Mouse (Mus musculus) right cerebral cortex, postnatal 4 days (tissue): ENCODE measurements around the gene Medag.
A peak's percentile ranks its signal among the peaks of the same experiment; 100 is the strongest.

Experiments
- DNase-seq: peaks from one replicate; pipeline ENCODE4 v3.0.0-alpha.2; 2022

The Medag gene

DNA sequence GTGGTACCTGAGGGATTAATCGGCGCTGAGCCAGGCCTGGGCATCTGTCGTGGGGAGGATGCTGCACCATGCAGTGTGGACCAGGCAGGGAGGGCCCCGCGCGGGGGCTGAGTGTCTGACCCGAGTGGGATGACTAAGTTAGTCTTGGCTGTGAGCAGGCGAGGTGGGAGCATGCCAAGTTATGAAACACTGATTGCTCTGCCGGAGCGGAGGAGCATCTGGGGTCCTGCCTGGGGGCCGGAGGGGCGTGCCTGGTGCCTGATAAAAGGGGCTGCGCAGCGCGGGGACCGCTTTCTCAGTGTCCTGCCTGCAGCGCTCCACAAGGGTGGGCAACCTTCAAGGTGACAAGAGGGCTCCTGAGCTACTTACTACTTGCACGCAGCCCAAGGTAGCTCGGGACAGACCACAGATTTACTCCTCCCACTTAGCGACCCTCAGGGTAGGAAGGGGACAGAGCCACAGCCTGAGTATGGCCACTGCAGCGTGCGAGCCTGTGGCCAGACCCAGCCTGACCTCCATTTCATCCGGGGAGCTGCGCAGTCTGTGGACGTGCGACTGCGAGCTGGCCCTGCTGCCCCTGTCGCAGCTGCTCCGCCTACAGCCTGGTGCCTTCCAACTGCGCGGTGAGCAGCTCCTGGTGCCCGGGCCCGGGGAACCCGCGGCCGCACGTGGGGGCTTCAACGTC is at the start of gene Medag:
Gene Medag (plus strand): TSS at position 241 of the 685 bp plus-strand sequence.
- peak; percentile 48 for DNase-seq

DNA sequence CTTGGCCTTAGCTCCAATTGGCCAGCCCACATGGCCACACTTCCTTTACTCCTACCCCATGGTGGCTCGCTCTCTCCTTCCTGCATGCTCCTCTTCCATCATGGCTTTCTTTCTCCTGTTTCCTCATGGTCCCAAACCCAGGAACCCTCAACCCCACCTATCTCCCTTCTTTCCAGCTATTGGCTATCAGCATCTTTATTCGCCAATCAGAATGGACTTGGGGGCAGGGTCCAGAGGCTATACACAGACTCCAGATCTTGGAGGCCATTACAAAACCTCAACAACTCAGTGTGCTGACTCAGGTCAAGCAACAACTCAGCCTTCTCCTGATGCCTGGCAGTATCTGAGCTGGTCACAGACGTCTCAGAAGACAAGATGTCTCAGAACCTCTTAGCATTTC is 48.9 kb upstream of the Medag start:
- no peak for DNase-seq

DNA sequence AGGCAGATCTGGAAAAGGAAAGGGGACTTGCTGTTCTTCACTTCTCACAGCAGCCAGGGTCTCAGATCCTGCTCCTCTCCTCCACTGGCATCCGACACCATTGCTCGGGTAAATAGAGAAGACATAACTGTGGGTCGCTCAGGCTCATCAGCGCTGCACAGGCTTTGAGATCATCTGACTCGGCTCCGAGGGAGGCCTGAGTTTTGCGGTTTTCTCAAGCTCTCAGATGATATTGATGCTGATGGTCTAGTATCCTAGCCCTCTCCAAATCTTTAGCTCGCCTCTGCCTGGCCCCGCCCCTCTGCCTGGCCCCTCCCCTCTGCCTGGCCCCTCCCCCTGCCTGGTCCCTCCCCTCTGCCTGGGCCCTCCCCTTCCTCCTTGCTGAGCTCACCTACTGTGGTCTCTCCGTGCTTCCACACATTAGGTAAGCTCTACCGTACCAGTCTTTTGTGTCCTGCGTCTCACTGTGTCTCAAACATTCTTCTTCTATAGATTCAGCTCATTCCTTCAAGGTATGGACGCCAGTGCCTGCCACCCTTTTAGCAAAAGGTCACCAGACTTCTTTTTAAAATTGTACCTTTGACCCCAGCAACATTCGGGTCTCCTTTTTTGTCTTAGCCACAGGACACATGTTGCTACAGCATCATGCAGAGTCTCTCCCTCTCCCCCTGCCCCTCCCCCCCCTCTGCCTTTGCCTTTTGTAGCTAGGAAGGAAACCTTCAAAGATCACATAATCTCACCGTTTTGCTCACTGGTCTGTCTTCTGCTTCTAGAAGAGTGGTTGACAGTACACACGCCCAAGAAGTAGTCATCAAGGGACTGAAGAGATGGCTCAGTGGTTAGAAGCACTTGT is 47.4 kb upstream of the Medag start:
- DNase-seq: no peak

DNA sequence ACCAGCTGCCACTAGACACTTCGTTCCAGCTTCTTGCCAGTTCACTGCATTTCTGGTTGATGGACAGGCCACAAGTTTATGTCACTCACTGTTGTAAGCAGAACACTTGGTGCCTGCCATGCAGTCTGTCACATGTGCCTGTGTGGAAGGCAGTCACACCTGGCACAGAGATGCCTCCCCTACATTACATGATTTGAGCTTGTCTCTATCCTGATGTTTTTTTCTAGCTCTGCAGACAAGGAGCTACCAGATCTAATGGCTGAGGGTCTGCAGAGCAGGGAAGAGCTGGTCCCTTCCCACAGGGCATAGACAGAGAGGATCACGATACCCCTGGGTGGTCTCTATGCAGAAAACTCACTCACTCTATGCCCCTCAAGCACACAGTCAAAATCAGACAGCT is 44.5 kb upstream of the Medag start:
- DNase-seq: no peak

DNA sequence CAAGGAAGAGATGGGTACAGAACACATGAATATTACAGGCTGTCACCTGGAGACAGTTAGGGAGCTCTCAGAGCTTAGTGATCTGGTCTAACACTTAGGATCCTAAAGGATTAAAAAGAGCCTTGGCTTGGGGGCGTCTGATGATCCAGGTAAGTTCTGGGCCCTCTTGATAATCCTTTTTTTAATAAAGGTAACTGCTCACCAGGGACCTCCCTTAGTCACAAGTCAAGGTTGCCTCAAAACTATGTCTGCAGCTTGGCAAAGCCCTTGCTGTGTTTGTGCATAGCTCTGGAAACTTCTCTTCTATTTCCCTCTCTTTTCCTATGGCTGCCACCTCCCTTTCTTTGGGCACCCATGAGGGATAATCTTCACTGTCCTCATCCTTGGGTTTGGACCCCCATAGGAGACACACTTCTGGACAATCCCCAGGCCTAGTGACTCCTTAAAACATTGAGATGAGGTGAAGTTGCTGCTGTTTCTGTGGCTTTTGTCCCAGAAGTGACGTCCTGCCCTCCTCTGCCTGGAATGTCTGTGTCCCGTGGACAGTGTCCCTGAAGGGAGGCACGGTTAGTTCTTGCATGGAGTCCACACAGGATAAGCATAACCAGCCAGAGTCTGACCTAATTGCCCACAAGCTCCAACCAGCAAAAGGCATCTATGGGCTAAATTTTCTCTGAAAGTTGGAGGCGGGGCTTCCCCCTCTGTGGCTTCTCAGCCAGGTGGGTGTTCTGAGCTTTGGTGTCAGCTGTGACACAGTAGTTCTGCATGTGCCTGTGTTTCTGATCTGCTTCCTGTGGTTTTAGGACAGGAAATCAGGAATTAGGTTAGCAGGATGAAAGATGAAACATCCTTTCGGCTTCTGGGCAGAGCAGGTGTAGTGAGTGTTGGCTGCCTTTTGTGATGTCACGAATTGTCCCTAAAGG is 43.7 kb upstream of the Medag start:
- DNase-seq: no peak

DNA sequence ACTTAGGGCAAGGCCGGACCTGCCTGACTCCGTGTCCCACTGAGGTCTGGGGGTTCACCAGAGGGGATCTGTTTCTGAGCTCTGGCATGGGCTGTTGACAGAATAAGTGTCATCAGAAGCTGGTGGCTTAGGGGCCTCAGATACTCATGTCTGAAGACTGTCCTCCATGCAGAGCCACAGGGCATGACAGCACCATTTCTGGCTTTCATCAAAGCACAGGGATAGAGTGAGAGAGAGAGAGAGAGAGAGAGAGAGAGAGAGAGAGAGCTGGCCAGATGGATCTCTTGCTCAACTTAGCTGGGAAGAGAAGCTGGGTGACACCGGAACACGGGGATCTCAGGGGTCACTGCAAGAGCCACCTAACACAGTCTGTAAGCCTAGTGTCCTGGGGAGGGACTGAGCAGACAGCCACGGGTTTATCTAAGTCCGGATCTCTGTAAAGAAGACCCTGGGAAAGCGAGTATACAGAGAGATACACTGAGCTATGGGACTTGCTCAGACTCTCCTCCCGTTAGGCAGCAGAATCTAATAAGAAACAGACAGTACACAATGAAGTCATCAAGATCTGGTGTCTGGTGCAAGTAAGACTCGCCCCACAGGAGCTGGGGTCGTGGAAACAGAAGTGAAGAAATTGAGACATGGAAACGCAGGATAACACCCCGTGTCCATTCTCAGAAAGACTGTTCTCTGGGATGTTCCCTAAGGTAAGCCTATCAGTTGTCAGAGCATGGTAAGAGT is 42.8 kb upstream of the Medag start:
- DNase-seq: no peak

DNA sequence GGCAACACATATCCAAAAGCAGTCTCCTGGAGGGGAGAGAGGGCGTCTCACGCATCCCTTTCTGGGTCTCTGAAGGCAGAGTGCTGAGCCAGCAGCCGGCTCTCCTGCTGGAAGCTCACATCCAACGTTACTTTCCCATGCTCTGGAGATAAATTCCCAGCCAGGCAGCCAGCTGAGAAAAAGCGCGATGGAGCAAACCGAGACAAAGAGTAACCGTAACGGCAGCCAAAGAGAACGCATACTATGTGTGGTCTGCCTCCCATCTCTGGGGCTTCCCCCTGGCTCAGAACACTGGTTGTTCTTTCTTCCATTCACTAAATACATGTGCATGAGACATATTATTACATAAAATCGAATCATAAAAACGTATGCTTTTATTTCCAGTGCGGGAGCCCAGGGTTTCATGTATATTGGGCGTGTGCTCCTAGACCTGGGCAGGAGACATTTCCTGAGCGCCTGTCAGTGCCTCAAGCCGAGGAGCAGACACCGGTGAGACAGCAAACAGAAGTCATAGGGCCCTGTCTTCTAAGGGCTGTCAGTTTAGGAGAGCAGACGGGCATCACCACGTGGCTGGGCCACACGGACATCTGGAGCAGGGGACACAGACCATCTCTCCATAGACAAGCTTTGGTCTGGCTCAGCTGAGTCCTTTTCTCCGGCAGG is 42.0 kb upstream of the Medag start:
- no peak for DNase-seq

DNA sequence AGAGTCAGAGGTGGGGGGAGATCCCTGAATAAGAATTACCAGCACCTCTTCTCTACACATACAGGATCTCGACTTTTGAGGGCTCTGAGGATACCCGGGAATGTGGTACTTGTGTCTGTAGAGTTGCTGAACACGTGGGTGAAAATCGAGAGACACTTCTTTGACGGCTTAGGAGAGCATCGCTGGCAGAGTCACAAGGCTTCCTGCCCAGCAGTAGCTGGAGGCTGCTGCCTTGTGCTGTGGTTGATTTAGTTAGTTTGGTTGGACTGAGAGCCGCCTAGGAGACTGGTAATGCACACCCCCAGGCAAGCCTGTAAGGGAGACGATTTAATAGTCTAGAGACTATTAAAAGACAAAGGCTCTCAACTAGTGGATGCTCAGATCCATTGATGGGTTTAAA is 39.5 kb upstream of the Medag start:
- no peak for DNase-seq

DNA sequence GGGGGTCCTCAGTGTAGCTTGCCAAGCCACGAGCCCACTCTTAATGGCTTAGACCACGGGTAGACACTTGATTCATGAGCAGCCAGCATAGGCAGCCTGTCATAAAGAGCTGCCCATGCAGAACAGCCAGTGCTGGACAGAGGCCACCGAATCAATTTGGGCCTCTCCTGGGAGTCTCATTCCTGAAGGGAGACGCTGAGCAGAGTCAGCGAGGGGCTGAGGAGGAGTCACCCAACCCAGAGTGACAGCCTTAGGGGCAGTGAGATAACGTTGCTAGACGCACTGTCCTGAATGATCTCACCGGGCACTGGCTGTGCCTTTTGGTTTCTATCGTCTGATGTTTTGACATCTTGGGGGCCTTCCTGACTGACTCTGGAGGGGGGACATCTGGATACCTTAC is 38.3 kb upstream of the Medag start:
- DNase-seq: no peak

DNA sequence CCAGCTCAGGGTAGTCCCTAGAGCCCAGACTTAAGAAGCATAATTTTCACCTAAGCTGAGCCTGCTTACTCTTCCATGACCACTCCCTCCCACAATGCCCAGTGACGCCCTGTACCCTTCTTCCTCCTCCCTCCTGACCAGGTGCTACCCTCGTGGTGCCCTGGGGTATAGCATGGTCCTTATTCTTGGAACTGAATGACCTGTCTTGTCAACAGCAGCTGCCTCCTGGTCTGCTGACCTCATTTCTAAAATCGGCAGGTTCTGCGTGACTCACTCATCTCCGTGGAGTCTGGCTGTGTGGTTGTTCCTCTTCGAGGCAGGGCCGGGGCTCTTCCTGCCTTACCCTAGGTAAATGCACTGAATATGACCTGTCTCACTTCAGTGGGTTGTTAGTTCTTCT is 37.5 kb upstream of the Medag start:
- no peak for DNase-seq

DNA sequence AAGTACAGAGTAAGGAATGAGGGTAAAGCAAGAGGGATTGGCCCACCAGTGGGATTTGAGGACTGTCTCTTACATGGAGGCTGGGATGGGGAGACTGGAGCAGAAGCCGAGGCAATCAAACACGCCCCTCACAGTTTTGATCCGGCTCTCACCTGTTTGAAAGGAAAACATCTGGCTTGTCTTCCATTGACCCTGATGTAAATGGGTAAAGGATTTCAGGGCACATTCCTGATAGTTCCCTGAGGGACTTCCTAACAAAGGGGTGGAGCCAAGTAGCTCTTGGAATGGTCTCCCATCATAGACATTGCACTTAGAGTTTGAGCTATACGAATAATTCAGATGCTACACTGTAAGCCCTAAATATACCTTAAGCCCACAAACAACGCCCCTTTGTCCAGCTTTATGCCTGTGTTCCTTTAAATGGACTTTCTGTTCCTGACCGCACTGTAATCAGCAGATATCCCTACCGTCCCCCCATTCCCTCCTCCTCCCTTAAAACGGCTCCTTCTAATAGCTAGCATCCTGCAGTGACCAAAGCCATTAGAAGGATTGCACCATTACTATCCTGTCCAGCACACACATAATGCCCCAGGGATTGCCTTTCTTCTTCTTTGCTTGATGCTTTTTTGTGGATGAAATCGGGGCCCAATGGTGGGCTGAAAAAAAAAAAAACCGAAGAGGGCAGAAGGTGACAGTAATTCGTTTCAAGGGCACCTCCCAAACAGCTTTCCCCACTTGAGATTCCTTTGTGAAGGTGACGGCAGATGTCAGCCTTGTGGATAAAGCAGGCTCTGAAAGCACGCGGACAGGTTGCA is 36.3 kb upstream of the Medag start:
- DNase-seq: no peak

DNA sequence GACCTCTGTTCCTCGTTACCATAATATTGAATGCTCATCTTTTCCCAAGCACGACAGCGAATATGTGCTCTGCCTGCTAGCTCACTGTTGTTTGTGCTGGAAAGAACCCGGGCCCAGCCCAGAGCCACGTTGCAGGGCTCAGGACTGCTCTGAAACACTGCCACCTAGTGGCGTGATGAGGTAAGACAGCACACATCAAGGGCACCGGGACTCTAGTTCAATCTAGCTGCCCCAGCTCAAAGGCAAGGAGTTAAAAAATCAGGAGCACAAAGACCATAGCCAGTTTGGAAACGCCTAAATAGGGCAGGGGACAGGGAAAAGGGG is 35.7 kb upstream of the Medag start:
- DNase-seq: peak; percentile 89

DNA sequence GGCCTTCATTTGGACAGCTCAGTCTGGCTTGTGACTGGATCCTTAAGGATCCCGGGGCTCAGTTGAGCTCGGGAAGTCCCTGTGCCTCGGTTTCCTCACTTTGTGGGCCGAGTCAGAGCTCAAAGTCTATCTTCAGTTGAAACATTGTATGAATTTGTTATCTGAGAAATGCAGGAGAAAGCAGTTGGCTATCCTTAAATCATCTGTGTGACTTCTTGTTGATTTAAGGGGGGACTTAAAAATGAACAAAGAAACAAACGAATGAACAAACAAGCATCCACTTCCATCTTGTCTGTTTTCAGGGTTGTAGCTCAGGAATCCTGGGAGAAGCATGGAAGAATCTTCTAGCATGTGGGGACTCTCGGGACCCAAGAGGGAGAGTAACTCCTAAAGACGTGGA is 35.2 kb upstream of the Medag start:
- no peak for DNase-seq

DNA sequence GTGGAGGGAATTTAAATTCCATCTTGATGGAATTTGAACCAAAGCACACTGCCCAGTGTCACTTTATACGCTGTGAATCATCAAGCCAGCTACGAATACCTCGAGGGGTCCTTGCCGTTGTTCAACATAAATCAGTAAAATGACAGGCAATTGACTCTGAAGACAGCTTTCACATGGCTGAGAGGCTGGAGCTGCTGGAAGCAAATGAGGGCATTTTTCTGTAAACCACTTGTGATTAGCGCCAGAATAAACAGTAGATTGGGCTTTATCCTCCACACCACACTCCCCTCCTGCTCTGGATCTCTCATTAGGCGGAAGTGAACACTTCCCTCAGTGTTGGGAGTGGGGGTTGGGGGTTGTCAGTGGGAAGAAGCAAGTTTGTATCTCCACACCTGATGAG is 34.3 kb upstream of the Medag start:
- no peak for DNase-seq

DNA sequence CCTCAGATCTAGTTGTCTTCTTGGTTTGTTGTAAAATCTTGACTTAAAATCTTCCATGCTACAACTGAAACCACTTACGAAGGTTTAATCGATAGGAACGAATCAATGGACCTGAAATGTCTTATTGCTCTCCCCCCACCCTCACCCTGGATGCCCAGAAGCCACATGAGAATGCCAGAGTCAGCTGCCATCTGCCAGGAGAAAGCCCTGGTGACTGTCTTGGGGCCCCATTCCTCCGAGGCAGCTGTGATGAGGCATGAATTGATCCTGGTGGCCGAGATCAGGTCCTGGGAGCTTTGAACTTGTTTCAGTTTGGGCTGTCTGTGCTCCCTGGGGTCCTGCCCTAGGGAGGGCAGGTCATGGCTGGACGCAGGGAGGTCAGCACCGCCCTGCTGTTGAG is 33.0 kb upstream of the Medag start:
- no peak for DNase-seq

DNA sequence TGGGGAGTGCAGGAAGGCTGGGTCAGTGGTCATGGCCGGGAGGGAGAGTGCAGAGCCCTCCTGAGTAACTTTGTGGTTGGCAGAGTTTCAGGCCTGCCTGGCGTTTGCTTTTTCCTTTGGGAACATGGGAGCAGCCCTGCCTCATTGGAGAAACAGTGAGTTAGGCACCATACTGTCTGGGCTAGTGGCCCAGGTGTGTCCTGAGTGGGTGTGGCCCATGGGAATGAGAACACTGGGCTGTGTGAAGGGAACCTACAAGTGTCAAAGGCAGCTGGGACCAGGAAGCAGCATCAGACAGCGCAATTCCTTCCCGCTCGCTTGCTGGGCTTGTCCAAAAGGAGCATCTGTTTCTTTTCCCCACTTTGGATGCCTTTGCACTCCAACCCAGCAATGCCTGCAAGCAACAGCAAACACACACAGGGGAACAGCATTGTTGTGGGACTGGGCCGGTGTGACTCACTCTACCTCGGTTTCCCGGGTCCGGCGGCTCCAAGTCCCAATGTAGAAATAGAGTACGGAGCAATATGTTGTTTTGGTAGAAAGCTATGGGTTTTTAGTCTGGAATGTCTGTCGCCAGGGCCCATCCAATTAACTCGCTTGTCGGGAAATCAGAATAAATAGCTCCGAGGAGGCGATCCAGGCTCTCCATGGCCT is 32.3 kb upstream of the Medag start:
- no peak for DNase-seq

DNA sequence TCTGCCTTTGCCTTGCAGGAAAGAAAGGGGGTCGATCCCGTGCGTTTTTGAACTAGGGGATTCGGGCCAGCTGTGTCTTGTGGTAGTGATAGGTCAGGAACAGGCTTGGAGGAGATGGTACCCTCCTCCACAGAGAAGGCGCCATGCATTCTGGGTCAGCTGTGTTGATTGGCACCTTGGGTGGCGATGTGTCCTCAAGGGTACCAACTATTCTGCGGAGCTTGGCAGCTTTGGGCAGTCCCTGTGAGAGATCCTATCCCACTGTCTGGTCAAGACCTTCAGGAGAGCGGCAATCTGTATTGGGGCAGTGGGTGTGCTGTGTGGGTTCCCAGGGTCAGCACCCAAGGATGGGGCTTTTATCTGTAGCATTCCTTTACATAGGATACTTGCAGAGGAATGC is 31.7 kb upstream of the Medag start:
- DNase-seq: no peak

DNA sequence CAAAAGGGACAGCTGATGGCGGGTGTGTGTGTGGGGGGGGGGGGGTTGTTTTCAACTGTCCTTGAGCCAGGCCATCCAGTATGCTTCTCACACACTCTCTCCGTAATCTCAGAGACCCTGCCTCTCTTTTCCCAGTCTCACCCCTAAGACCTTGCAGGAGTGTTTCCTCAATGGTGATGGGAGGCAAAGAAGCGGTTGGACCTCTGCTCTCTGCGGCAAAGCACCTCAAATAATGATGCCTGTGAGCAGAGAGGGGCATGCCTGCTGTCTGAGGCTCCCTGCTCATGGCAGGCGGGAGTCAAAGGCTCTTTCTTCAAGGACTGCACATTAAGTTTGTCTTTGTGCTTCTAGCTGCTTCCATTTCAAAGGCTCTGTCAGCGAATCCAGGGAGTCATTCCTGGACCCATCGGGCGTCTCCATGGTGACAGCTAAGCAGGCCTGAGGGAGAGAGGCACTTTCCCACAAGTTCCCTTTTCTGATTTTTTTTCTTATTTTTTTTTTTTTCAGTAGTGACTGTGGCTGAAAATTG is 31.1 kb upstream of the Medag start:
- DNase-seq: peak; percentile 54

DNA sequence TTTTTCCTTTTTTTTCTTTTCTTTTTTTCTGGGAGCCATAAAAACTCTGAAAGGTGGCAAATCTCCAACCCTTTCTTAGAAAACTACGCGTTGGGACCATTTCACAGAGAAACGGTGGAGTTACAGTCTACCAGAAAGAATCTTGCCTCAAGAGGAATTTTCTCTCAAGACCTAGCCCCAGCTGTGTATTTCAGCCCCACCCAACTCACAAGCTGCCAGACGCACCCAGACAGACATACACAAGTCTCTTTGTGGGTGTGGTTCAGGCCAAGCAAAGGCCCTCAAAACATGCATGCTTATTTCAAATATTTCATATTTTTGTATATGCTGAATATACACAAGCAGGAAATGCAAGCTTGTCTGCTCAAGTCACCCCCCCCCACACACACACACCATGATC is 29.6 kb upstream of the Medag start:
- no peak for DNase-seq

DNA sequence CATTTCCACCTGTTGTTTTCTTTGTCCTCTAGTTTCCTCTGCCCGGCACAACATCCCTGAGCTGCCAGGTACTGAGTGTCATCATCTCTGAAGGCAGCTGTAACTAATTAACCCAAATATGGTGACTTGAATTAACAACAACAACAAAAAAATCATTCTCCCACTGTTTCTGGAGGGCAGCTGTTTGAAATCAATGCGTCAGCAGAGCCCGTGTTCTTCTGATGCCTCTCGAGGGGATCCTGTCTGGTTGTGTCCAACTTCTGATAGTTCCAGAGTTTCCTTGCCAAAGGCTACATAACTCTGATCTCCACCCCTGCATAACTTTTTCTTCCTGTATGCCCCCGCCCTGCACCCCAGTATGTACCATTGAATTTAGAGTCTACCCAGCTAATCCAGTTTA is 28.9 kb upstream of the Medag start:
- no peak for DNase-seq
